Mouse (Mus musculus): ENCODE measurements around the gene Tmco4.

The Tmco4 gene

DNA sequence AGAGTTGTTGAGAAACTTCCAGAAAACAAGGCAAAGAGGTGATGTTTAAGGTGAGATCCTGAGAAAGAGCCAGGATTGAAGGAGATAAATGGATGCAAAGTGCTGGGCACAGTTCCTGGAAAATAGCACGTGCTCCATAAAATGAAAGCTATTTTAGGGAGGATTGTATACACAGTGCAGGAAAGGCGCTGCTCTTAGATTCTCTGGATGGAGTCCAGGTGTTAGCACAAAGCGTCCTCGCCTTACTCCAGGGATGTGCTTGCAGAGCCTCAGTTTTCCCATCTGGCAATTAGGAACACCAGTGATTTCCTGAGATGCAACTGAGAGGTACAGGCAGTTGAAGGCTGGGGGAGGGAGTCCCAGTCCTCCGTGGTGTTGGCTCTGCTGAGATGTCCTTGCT is 123.5 kb downstream of the Tmco4 start:
- no peak for DNase-seq

DNA sequence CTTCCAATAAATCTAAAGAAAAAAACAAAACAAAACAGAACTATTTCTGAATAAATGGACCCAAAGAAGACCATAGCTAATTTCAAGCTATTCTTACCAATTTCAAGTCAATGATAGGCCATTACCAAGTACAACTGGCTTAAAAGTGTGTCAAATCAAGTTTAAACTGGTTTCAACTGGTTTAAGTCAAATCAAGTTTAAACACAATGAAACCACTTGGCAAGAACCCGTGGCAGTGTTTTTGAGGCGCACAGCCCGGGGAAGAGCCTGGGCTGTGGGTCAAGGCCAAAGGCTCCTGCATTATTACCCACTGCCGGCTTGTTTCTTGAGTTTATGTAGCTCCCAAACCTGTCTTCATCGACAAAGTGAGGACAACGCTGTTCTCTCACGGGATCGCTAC is 127.6 kb downstream of the Tmco4 start:
- no peak for DNase-seq

- DNase-seq = no peak
Measured at GRCm38 (mm10) chr4:139101546-139101945, 128.9 kb downstream of the Tmco4 start.

DNA sequence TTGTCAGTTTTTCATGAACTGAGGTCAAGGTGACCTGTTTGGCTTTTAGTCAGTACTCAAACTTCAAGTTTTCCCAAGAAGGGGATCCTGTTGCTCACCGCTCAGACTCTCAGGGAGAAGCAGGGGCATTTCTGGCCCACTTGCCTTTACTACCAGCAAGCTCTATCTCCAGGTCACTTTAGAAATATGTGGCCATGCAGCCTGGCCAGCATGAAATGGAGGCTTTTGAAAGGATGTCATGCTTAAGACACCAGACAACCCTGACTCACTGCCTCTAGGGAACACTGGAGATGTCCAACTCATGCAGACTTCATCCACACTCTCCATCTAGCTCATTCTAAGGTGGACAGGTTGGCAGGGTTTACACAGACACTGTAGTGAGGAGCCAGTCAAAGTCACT is 132.8 kb downstream of the Tmco4 start:
- DNase-seq = no peak
